ENCODE assay signal across 21 mouse cellular contexts in the genomic region with DNA sequence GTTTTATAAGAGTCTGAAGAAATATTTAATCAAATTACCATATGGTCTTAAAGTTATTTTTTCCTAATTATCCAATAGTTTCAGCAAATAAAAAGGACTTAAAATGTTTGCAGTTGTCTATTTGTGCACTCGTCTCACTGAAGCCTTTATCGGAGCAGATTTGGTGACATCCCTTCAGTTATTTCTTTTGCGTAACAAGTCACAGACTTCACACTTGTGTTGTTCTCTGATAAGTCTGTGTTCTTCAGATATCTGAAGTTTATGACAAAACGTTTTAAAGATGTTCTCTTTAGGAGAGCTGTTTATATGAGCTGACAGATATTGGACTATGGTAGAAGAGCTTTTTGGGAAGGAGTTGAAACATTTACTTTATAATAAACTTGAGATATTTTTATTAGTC.
DNase-seq lines count a peak whose midpoint lies in the region; ATAC-seq and TF ChIP-seq lines count a peak whose summit lies in the region.
"Had no signal": no experiment of that assay in that cellular context is flagged by ENCODE, and none has a peak within 500 bp of the region (broad histone marks: within the 10 kb centered on the region; RNA-seq: fewer than 3 reads in every experiment).

No protein-coding gene starts in this region.

- peaks cover 20 to 23% of the 10 kb centered on the region in 2 experiments for H3K4me1 ChIP-seq in MEL (ENCODE audit: control insufficient read depth in 1 of 2, insufficient read depth in 2 of 2, low read length in 2 of 2)
- H3K4me1 ChIP-seq in liver, embryonic 14.5 days (replicated peaks; ENCODE audit: control insufficient read depth in 2 of 2, insufficient read depth in 2 of 2, low read length in 1 of 2): peaks cover 0 to 12% of the 10 kb centered on the region in 2 experiments; a peak in 2 of 4 replicates
- H3K4me1 ChIP-seq: embryonic facial prominence, embryonic 15.5 days; forebrain, embryonic 10.5 days; heart, embryonic 12.5 days had no signal

- no peaks in the 10 kb centered on the region for H3K27me3 ChIP-seq in MEL (ENCODE audit: control insufficient read depth in 1 of 2, insufficient read depth in 2 of 2, low read length in 2 of 2)
- H3K27me3 ChIP-seq in liver, embryonic 14.5 days (ENCODE audit: control insufficient read depth, insufficient read depth, low read length): no peaks in the 10 kb centered on the region
- H3K27me3 ChIP-seq: CH12.LX; embryonic facial prominence, embryonic 15.5 days had no signal

- no peak overlapping the region for H3K4me2 ChIP-seq in liver, embryonic 14.5 days (ENCODE audit: low read depth)
- H3K4me2 ChIP-seq: embryonic facial prominence, embryonic 15.5 days; heart, embryonic 12.5 days had no signal

- peak; percentile 69; the same call in 1 of the 2 replicates for ATAC-seq in liver, embryonic 14.5 days (ENCODE audit: insufficient read depth)
- ATAC-seq in megakaryocyte progenitor cell, adult 5-6 weeks (replicated peaks; ENCODE audit: poor library complexity): peak; percentile 95
- ATAC-seq: forebrain, embryonic 14.5 days; hindbrain, postnatal 0 days had no signal

- TF ChIP-seq CTCF in MEL (IDR thresholded peaks at IDR 0.05 in 2 of 3, conservative IDR thresholded peaks at IDR 0.05 in 1 of 3; ENCODE audit: control insufficient read depth in 1 of 3, insufficient read depth in 1 of 3, low read depth in 2 of 3, low read length in 3 of 3, poor library complexity in 1 of 3, severe bottlenecking in 1 of 3): no peak
- TF ChIP-seq CTCF in liver, embryonic 14.5 days (IDR thresholded peaks at IDR 0.05; ENCODE audit: low read depth): no peak

- DNase-seq in MEL (ENCODE audit: low read depth, low spot score): peak; percentile 87
- DNase-seq in c-Kit-positive CD71-positive TER-119-negative erythroid progenitor cells, embryonic 14.5 days (ENCODE audit: low read depth): peak; percentile 52
- peak; percentile 25 to 33 (median 26) for DNase-seq in liver, embryonic 14.5 days (ENCODE audit: low read depth in 3 of 3, low spot score in 3 of 3)
- no peak for DNase-seq in adrenal gland, adult 8-10 months
- DNase-seq in adrenal gland, adult 2 months: no peak
- no peak for DNase-seq in cerebellum, postnatal 10 days
- DNase-seq: adrenal gland, postnatal 25 days; cerebellum, adult 11-12 months; cerebellum, adult 9-10 months; embryo, embryonic 11 days; gastrocnemius, adult 2 months; gastrocnemius, postnatal 25 days had no signal

- peak overlapping the region; percentile 99 for H3K27ac ChIP-seq in MEL (ENCODE audit: control insufficient read depth, low read depth, low read length)
- no peak overlapping the region for H3K27ac ChIP-seq in liver, embryonic 14.5 days
- H3K27ac ChIP-seq: embryonic facial prominence, embryonic 15.5 days; forebrain, embryonic 10.5 days; gastrocnemius, adult 2 months; hindbrain, embryonic 10.5 days; hindbrain, postnatal 0 days had no signal

- peaks cover 0 to 33% of the 10 kb centered on the region in 2 experiments; a peak in 2 of 4 replicates for H3K36me3 ChIP-seq in MEL (ENCODE audit: control insufficient read depth in 1 of 2, insufficient read depth in 2 of 2, low read length in 2 of 2)
- no peaks in the 10 kb centered on the region for H3K36me3 ChIP-seq in liver, embryonic 14.5 days (replicated peaks; ENCODE audit: control insufficient read depth, insufficient read depth, low read depth)
- H3K36me3 ChIP-seq: embryonic facial prominence, embryonic 15.5 days; forebrain, embryonic 10.5 days; heart, embryonic 12.5 days; hindbrain, embryonic 10.5 days had no signal

- peak overlapping the region; percentile 3; the same call in 1 of the 2 replicates for H3K9ac ChIP-seq in MEL (ENCODE audit: control insufficient read depth, low read depth, low read length, poor library complexity, severe bottlenecking)
- no peak overlapping the region for H3K9ac ChIP-seq in liver, embryonic 14.5 days (replicated peaks)
- H3K9ac ChIP-seq: embryonic facial prominence, embryonic 15.5 days; heart, embryonic 12.5 days had no signal

- H3K79me2 ChIP-seq in MEL (ENCODE audit: control insufficient read depth, insufficient read depth, low read length, poor library complexity): no peaks in the 10 kb centered on the region

- TF ChIP-seq EP300 in MEL (IDR thresholded peaks at IDR 0.05; ENCODE audit: low read depth in 1 of 2, low read length in 2 of 2): peak; percentile 99
- peak; percentile 87 for TF ChIP-seq EP300 in liver, embryonic 14.5 days (IDR thresholded peaks at IDR 0.05; ENCODE audit: low read depth)

- TF ChIP-seq RAD21 in MEL (IDR thresholded peaks at IDR 0.05; ENCODE audit: low read depth, low read length): no peak

- 0 out of 4 replicates have a peak overlapping the region, but pooled peaks of 1 of the 2 experiments have one; percentile 2 for H3K4me3 ChIP-seq in MEL (ENCODE audit: control insufficient read depth in 1 of 2, insufficient read depth in 1 of 2, low read depth in 2 of 2, low read length in 2 of 2)
- H3K4me3 ChIP-seq in liver, embryonic 14.5 days (ENCODE audit: insufficient read depth in 1 of 2, low read depth in 2 of 2, low read length in 2 of 2): no peak overlapping the region
- H3K4me3 ChIP-seq: embryonic facial prominence, embryonic 15.5 days; erythroblast, embryonic 14.5 days; forebrain, embryonic 10.5 days; gastrocnemius, adult 2 months; heart, embryonic 12.5 days; hindbrain, embryonic 10.5 days had no signal

- 8% methylated on average over 4 of the region's 4 CpGs for WGBS in liver, embryonic 14.5 days (ENCODE audit: insufficient replicate concordance)

- no peaks in the 10 kb centered on the region for H3K9me3 ChIP-seq in MEL (replicated peaks; ENCODE audit: insufficient read depth, low read length)
- no peaks in the 10 kb centered on the region for H3K9me3 ChIP-seq in liver, embryonic 14.5 days (ENCODE audit: control insufficient read depth, low read length)
- H3K9me3 ChIP-seq: embryonic facial prominence, embryonic 15.5 days; forebrain, embryonic 10.5 days; heart, embryonic 12.5 days; hindbrain, embryonic 10.5 days had no signal

- no peak for TF ChIP-seq POLR2A in MEL (IDR thresholded peaks at IDR 0.05; ENCODE audit: control insufficient read depth in 1 of 2, insufficient read depth in 1 of 2, low read depth in 1 of 2, low read length in 2 of 2, poor library complexity in 1 of 2)

TF ChIP-seq in MEL, 35 proteins besides CTCF, POLR2A, EP300 and RAD21:
- TF ChIP-seq JUND (IDR thresholded peaks at IDR 0.05; ENCODE audit: low read depth, low read length): 0 out of 2 replicates have a peak, but pooled peaks have one; percentile 54
- peak; percentile 79 for TF ChIP-seq TAL1 (IDR thresholded peaks at IDR 0.05; ENCODE audit: low read length)
- peak; percentile 82 for TF ChIP-seq SIN3A (IDR thresholded peaks at IDR 0.05; ENCODE audit: low read length)
- 0 out of 2 replicates have a peak, but pooled peaks have one; percentile 50 for TF ChIP-seq MYC (IDR thresholded peaks at IDR 0.05; ENCODE audit: low read depth, low read length)
- peak; percentile 96 for TF ChIP-seq GATA1 (IDR thresholded peaks at IDR 0.05; ENCODE audit: low read depth, low read length)
- TF ChIP-seq NELFE (IDR thresholded peaks at IDR 0.05; ENCODE audit: low read depth, low read length): no peak
- peak; percentile 51; the same call in 1 of the 2 replicates for TF ChIP-seq HCFC1 (IDR thresholded peaks at IDR 0.05; ENCODE audit: low read depth, low read length)
- TF ChIP-seq MYB (IDR thresholded peaks at IDR 0.05; ENCODE audit: low read depth, low read length): peak; percentile 91
- TF ChIP-seq TCF12 (IDR thresholded peaks at IDR 0.05; ENCODE audit: low read depth, low read length): peak; percentile 98
- peak; percentile 51; the same call in 1 of the 2 replicates for TF ChIP-seq POLR2AphosphoS2 (IDR thresholded peaks at IDR 0.05; ENCODE audit: low read length)
- peak; percentile 96 for TF ChIP-seq RCOR1 (IDR thresholded peaks at IDR 0.05; ENCODE audit: low read depth, low read length)
- no peak for TF ChIP-seq UBTF (IDR thresholded peaks at IDR 0.05; ENCODE audit: borderline replicate concordance, insufficient read depth, low read depth, low read length)
- peak; percentile 96 for TF ChIP-seq ETS1 (IDR thresholded peaks at IDR 0.05; ENCODE audit: low read depth, low read length)
- no peak; the same call in none of the 2 replicates for TF ChIP-seq MXI1 (IDR thresholded peaks at IDR 0.05; ENCODE audit: low read depth, low read length)
- TF ChIP-seq MAX (IDR thresholded peaks at IDR 0.05; ENCODE audit: low read length): no peak; the same call in 1 of the 2 replicates
- TF ChIP-seq MAZ (IDR thresholded peaks at IDR 0.05; ENCODE audit: low read depth, low read length): 0 out of 2 replicates have a peak, but pooled peaks have one; percentile 43
- TF ChIP-seq USF1 (IDR thresholded peaks at IDR 0.05; ENCODE audit: low read depth, low read length): no peak
- peak; percentile 79; the same call in 1 of the 2 replicates for TF ChIP-seq BHLHE40 (IDR thresholded peaks at IDR 0.05; ENCODE audit: borderline replicate concordance, low read depth, low read length)

Comparison
In these comparisons a context has a peak if more than half of its experiments do, and no peak if none do; other contexts are left out.
1. DNase-seq: peak in MEL (single experiment), c-Kit-positive CD71-positive TER-119-negative erythroid progenitor cells, embryonic 14.5 days (single experiment) and liver, embryonic 14.5 days (3 of 3); none in adrenal gland, adult 8-10 months (single experiment), adrenal gland, adult 2 months (single experiment) and cerebellum, postnatal 10 days (0 of 2).